Mouse (Mus musculus): ENCODE data around the gene Syngr2.
"Not testable (repeated sequence)": the region's sequence is repeated elsewhere in the genome, so short reads cannot be mapped to it uniquely, and the experiment has no call there.

Syngr2 gene

GRCm38 (mm10) chr11:117813867-117814266 lies 4.4 kb downstream of the Syngr2 start:
- no peak for DNase-seq

GRCm38 (mm10) chr11:117814704-117815366 lies 5.4 kb downstream of the Syngr2 start:
- no peak for DNase-seq

GRCm38 (mm10) chr11:117815850-117816249 lies 6.4 kb downstream of the Syngr2 start:
- DNase-seq: not testable (repeated sequence)

DNA sequence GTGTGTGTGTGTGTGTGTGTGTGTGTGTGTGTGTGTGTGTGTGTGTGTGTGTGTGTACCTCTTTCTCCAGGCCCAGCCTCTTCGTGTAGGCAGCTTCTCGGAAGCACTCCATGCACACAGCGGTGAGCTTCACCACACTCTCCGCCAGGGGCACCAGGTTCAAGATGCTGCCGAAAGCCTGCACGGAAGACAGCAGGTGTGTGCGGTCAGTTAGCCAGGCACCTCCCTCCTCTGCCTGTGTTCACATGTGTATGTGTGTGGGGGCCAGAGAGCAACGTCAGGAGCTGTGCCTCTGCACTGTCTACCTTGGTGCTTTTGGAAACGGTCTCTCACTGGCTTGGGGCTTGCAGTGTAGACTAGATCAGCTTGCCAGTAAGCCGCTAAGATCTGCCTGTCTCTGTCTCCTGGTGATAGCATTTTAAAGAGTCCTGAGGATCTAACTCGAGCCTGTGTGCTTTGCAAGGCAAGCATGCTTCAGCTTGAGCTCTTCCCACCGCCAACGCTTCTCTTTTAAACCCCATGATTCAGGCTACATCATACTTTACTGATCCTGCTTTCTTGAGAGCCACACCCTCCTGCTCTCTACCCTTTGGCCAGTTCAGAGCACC lies 7.0 kb downstream of the Syngr2 start:
- no peak for DNase-seq

GRCm38 (mm10) chr11:117819095-117819494 lies 9.6 kb downstream of the Syngr2 start:
- no peak for DNase-seq

- DNase-seq: no peak
These were observed 10.7 kb downstream of the Syngr2 start for GRCm38 (mm10) chr11:117820173-117820572.

DNA sequence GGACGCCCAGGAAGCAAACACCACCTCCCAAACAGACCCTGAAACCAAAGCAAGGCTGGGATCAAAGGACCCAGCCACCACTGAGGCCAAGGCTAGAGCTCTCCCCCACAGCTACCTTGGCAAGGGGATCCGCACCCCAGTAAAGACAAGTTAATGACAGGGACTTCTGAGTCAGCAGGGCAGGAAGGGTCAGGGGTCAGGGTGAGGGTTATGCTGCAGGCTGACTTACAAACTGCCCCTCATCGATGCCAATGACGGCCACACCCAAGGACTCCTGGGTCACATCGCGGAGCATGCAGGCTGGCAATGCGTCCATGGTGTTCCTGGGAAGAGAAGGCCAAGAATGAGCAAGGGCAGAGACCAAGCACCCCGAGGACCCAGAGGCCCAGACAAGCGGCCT lies 12.4 kb downstream of the Syngr2 start:
- no peak for DNase-seq

DNA sequence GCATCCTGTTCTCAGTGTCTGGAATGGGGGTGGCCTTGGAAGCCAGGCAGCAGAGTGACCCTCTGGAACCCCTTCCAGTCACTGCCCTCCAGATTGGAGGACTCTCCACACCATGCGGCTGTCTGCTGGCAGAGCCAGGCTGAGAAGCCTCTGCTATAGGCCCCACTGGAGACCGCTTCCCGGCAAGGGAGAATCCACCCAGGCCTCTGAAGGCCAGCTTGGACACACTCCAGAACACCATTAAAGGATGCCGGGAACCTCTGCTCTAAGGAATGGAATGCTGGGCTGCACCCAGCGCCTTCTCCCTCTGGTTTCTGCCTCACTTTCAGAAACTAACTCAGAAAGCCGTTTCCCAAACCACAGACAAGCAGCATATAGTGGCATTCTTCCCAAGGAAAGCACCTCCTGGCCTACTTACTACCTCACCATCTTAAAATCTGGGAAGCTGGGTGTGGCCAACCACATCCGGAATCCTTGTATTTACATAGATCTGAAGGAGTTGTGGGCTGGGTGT lies 13.3 kb downstream of the Syngr2 start:
- DNase-seq: no peak

DNA sequence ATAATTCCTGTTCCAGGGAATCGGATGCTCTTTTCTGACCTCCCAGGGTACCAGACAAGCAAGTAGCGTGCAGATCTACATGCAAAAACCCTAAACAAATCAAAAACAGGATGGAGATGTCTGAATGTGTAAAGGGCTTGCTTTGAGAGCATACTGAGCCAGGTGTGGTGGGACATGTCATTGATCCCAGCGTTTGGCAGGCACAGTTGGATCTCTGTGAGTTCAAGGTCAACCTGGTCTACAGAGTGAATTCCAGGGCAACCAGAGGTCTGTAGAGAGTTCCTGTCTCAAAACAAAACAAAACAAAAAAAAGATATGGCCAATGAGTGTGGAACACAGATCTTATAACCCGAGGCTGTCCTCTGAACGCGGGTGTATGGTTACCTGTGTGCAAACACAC lies 13.9 kb downstream of the Syngr2 start:
- DNase-seq: peak; percentile 14

DNA sequence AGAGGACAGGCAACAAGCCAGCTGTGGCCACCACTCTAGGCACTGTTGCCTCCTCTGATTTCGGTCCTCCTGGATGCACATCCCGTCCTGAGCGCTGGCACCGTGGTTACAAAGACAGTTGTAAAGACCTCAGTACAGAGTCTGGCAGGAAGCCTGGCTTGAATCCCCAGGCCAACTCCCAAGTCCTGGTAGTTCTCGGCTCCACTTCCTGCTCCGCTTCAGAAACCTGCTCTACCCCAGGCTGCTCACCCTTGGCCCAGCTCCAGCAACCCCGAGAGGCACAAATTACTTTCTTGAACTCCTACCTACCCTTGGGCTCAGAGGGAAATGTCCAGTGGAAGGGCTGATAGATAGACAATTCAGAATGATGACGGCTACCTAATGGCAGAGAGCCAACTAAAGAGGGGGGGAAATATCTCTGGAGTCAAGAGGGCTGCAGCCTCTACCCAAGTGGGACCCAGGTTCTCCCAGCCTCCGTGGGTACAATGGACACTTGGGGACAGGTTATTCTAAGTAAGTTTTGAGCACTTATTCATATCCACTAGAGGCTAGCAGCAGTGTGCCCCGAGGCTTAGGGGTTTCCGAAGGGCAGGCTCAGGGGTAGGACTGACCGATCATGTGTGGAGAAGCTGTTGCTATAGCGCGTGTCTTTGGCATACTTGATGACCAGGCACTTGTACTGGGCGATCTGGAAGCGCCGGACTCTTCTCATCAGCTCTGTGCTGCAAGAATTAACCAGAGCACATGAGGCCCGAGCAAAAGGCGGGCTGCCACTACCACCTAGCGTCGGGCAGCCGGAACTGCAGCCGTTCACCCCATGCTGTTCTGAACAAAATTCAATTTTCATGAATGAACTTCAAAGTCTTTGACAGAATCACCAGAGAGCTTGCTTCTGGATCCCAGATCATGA lies 14.8 kb downstream of the Syngr2 start:
- DNase-seq: peak; percentile 89

GRCm38 (mm10) chr11:117825333-117826101 lies 16.0 kb downstream of the Syngr2 start, which contains the start of the genes Afmid and Tk1:
Afmid (plus strand) TSS chr11:117825924.
Tk1 (minus strand) TSS chr11:117826092.
- DNase-seq: peak; percentile 90

GRCm38 (mm10) chr11:117826164-117826563 lies 16.7 kb downstream of the Syngr2 start:
- DNase-seq: peak; percentile 59

- no peak for DNase-seq
These were observed 17.4 kb downstream of the Syngr2 start for GRCm38 (mm10) chr11:117826916-117827315.

- no peak for DNase-seq
These were observed 17.9 kb downstream of the Syngr2 start for GRCm38 (mm10) chr11:117827386-117827785.

DNA sequence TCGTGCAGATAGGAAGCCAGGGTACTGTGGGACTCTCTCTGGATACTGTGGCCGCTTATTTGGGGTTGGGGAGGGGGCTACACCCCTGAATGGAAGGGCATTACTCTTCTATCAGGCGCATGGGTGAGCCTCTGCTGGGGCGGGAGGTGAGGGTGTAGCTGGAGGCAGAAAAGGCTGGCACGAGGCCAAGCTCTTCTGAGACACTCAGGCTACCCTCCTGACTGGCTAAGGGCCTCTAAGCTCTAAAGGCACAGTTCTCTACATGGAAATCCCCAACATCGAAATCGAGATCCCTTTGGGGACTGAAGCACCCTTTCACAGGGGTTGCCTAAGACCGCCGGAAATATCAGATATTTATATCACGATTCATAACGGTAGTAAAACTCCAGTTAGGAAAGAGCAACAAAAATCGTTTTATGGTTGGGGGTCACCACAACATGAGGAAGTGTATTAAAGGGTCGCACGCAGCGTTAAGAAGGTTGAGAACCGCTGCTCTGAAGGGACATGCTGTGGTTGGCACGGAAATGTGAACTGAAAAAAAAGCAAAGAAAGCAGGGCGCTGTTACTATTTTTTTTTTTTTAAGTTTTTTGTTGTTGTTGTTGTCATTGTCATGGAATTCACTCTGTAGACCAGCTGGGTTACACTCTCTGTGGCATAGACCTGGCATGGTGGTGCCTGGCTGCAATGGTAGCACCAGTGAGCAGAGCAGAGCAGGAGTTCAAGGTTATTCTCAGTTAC lies 18.9 kb downstream of the Syngr2 start:
- DNase-seq: peak; percentile 62

DNA sequence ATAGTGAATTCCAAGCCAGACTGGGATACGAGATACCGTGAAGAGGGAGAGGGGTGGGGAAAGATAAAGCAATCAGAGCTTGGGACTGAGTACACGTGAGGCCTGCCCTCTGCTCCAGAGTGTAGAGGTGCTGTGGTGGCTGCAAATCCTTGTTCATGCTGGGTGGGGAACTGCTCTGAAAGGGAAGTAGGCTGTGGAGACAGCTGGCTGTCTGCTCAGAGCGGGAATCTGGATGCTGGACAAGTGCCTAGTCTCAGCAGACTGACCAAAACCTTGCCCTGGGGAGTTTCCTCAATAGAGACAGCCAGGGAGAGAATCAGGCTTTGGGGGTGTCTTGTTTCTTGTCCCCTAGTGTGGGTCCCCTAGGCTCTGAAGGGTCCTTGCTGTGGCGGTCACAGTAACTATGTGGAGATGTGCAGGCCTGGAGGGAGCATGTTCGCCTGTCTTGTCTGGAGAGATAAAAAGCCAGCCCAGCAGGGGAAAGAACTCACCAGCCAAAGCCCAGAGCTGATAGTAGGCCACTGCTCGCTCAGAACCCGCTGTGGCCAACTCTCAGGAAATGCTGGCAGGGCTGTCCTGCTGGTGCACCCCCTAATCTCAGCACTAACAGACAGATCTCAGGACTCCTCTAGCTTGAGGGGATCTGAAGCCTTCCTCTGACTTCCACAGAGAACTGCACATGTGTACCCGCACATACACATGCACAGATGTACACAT lies 19.6 kb downstream of the Syngr2 start:
- DNase-seq: peak; percentile 72

- peak; percentile 97 for DNase-seq
These were observed 20.3 kb downstream of the Syngr2 start for GRCm38 (mm10) chr11:117829671-117830215.

DNA sequence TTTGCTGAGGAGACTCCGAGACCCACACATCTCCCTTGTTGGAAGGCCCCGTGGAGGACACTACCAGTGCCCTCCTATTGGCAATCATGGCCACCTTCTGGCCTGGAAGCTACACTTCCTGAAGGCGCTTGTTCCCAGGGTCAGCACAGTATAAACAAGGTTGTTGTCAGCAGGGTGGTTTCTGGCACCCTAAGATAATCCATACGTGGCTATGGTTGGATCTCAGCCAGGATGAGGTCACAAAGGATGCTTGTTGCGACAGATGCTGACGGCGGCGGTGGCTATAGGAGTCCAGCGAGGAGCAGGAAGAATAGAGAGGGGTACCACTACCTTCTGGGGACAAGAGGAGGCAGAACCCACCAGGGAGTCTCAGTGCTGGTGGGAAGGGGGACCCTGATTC lies 20.9 kb downstream of the Syngr2 start:
- DNase-seq: no peak

GRCm38 (mm10) chr11:117832086-117832969 lies 22.9 kb downstream of the Syngr2 start:
- peak; percentile 80 for DNase-seq

DNA sequence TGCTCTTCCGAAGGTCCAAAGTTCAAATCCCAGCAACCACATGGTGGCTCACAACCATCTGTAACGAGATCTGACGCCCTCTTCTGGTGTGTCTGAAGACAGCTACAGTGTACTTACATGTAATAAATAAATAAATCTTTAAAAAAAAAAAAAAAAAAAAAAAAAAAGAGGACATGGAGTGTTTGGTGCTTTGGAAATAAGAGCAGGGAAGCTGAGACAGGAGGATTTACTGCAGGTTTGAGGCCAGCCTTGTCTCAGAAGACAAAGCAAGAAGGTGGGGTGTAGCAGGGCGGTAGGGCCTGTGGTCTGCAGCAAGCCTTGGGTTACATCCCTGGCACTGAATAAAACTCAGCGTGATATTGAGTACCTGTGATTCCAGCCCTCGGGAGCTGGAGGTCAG lies 24.0 kb downstream of the Syngr2 start:
- DNase-seq: not testable (repeated sequence)

Measured in kidney, adult 9 months (tissue).